Mouse (Mus musculus): ENCODE data around the gene Ltbp3. TPM values are rescaled to one million over a fixed set of nuclear protein-coding genes. Genes with fewer than 3 reads are reported as not detected.

The Ltbp3 gene
- total RNA-seq, 4 experiments from 2014 or later: 32.6 to 42.8 (median 39.2) TPM

DNA sequence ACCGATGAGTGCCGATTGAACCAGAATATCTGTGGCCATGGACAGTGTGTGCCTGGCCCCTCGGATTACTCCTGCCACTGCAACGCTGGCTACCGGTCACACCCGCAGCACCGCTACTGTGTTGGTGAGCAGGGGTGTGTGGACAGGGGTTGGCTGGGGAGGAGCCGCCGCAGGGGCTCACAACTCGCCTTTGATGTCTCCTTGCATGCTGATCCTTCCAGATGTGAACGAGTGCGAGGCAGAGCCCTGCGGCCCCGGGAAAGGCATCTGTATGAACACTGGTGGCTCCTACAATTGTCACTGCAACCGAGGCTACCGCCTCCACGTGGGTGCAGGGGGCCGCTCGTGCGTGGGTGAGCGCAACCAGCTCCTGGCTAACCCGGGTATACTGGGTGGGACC is 10.2 kb downstream of the Ltbp3 start:
- no peak for DNase-seq (ENCODE audit: low spot score in 2 of 2)

DNA sequence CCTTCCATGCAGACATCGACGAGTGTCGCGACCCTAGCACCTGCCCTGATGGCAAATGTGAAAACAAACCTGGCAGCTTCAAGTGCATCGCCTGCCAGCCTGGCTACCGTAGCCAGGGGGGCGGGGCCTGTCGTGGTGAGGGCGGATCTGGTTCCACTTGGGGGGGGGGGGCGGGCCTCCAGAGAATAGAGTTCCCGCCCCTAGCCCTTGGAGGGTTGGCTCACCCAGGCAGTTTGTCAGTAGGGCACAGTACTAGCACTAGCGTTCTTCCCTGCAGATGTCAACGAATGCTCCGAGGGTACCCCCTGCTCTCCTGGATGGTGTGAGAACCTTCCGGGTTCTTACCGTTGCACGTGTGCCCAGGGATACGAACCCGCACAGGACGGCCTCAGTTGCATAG is 11.0 kb downstream of the Ltbp3 start:
- DNase-seq (ENCODE audit: low spot score in 2 of 2): no peak

DNA sequence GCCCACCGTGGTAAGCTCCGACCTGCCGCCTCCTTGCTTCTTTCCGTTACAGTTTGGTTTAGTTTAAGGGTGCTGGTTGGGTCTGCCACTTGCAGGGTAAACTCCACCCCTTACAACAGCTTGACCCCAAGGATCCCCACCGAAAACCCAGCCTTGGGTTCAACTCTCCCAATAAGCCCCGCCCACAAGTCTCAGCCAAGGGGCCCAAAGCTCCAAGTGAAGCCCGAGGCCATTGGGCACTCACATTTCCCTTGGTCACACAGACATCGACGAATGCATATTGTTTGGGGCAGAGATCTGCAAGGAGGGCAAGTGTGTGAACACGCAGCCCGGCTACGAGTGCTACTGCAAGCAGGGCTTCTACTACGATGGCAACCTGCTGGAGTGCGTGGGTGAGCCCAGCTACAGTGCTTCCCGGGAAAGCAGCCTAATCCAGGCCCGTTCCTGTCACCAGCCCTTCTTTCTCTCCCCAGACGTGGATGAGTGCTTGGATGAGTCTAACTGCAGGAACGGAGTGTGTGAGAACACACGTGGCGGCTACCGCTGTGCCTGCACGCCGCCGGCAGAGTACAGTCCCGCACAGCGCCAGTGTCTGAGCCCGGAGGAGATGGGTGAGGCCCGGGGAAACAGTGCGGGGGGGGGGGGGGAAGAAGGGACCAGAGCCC is 15.7 kb downstream of the Ltbp3 start:
- DNase-seq (ENCODE audit: low spot score in 2 of 2): no peak

DNA sequence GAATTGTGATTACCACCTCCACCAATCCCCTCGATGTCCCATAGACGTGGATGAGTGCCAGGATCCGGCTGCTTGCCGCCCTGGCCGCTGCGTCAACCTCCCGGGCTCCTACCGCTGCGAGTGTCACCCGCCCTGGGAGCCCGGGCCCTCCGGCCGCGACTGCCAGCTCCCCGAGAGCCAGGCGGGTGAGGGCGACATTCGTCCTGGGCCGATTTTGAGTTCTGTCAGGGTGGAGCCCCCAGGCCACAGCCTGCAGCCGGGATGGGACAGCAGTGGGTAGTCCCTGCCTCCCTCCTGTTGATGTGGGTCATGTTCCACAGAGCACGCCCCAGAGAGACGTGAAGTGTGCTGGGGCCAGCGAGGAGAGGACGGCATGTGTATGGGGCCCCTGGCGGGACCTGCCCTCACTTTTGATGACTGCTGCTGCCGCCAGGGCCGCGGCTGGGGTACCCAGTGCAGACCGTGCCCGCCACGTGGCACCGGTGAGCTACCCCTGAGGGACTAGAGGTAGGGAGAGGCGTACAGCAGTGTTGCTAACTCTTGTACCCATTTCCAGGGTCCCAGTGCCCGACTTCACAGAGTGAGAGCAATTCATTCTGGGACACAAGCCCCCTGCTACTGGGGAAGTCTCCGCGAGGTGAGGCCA is 16.4 kb downstream of the Ltbp3 start:
- no peak for DNase-seq (ENCODE audit: low spot score in 2 of 2)

DNA sequence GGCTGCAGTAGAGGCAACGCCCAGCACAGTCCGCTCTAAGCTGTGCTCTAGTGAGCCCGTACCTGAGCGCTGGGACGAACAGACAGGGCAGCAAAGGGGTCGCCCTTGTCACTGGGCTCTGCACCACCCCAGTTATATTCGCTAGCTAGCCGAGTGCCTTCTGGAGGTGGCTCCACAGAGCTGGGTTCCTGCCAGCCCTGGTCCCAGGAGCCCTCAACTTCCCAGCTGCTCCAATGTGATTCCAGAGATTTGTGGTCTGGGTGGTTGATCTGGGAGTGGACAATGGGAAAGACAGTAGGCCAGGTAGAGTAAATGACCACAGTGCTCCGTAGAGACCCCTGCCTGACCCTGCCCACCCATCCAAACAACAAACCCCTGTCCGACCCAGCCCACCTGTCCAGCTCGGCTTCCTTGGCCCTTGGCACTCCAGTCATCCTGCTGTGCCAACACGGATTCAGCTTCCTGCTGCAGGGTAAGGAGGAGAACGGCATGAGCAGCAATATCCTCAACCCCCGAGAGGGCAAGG is 18.2 kb downstream of the Ltbp3 start:
- no peak for DNase-seq (ENCODE audit: low spot score in 2 of 2)

DNA sequence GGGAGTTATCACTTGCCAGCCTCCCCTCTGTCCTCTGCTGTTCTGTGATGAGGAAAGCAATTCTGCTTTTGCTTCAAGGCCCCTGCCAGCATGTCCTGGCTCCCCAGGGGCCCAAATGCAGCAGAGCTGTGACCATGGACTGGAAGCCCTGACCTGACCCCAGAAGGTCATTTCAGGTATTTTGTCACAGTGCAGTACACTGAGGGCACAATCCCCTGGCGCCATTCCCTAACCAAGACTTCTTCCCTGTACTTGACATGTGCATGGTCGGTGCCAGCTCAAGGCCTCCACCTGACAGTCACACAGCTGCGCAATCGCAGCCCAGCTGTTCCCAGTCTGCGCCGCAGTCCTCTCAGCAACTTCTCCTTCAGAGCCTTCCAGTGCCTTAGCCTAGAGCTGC is 22.5 kb downstream of the Ltbp3 start:
- no peak for DNase-seq (ENCODE audit: low spot score in 2 of 2)

DNA sequence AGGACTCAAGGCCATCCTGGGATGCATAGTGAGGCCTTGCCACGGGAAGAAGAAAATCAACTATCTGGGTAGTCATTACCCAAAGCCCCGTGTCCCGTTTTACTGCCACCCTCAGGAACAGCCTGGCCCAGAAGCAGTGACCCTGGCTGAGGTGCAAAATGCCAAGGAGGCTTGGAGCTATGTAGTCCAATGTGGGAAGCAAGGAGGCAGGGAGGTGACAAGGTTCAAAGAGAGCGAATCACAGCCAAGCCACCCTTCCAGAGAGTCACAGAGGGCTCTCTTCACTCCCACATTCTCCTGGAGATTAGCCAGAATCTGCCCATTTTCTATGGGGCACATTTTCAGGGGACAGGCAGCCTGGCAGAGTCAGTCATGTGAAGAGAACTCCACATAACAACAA is 26.6 kb downstream of the Ltbp3 start:
- no peak for DNase-seq (ENCODE audit: low spot score in 2 of 2)

DNA sequence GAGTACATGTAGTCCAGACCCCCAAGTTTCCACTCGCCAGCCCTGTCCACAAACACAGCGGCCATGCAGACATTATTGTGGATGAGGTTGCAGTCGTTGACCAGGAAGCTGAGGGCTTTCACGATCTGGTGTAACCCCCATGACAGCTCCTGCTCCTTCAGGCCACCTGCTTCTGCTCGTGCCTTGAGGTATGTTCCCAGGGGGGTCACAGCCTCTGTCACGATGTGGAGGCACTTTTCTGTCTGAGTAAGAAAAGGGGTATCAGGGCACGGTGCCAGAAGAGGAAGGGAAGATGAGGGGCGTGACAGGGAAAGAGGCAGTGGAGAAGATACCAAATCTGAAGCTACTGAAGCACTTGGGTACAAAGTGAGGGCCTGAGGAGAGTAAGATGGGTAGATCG is 29.6 kb downstream of the Ltbp3 start:
- DNase-seq (ENCODE audit: low spot score in 2 of 2): no peak

DNA sequence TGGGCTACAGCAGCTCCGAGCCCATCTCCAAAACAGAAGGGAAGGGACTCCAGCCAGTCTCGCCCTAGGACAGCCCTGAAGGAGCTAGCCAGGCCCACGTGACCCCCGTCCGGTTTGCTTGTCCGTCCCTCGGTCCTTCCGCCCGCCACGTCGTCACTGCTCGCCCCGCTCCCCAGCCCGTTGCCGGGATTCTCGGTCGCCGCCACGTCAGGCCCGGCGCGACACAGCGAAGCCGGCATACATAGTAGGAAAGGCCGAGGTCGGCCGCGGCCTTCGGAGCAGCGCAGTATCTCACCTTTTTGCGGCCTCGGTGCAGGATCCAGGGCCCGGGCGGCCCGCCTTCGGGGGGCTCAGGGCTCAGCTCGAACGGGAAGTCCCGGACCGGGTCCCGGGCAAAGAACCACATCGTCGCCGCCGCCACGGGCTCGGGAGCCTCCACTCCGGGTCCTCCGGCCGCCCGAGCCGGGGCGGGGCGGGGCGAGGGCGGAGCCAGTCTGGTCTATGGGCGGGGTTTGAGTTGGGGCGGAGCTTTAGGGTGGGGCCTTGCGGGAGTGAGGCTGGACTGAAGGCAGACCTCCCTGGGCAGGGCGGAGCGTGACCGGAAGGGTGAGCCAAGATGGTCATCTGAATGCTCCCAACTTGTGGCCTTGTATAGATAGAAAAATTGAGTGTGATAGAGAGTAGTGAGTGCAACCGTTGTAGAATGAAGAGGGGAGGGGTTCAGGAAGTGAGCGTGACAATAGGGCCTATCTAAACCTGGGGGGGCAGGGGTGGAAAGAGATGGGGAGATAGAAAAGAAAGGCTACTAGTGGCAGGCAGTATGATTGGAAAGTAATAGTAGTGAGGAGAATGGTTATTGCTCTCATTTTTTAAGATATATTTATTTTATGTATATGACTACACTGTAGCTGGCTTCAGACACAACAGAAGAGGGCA is 30.5 kb downstream of the Ltbp3 start, which contains the start of gene Scyl1:
Gene Scyl1 (minus strand): TSS at position 495 of the 936 bp plus-strand sequence.
- DNase-seq (ENCODE audit: low spot score in 2 of 2): peak; percentile 93 to 96

DNA sequence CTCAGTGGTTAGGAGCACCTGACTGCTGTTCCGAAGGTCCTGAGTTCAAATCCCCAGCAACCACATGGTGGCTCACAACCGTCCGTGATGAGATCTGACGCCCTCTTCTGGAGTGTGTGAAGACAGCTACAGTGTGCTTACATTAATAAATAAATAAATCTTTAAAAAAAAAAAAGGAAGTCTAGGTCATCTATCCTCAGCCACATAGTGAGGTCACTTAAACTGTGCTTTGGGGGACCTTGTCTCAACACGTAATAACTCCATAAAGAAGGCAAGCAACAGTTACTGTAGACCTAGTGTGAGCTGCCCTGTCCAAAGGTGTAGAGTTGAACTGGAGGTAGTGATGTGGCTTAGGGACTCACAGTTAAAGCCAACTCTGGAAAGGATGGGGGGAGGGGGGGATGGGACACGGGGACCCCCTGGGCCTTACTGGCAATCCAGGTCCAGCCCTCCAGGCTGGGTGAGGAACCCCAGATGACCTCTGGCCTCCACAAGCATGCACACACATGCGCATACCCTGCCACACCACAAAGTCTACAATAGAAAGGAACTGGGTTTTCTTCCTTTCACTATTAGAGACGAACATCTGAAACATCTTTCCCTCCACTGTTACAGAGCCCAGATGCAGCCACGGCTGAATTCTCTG is 36.8 kb downstream of the Ltbp3 start:
- DNase-seq (ENCODE audit: low spot score in 2 of 2): no peak

DNA sequence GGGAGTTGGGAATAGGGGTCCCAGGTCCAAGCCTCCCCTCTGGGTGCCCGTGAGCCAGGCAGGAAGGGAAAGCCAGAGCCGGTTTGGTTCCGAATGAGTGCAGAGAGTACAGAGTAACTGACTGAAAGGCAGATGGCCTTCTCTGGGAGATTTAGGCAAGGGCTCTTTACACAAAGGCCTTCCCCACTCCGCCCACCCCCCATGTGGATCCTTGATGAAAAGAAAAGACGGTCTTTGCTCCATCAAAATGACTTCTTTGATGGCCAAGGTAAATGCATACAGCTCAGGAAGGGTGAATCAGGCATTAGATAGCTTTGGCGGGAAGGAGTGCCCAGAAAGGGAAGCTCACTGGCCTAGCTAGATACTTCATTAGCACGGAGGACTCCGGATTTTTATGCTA is 37.6 kb downstream of the Ltbp3 start:
- DNase-seq (ENCODE audit: low spot score in 2 of 2): no peak

DNA sequence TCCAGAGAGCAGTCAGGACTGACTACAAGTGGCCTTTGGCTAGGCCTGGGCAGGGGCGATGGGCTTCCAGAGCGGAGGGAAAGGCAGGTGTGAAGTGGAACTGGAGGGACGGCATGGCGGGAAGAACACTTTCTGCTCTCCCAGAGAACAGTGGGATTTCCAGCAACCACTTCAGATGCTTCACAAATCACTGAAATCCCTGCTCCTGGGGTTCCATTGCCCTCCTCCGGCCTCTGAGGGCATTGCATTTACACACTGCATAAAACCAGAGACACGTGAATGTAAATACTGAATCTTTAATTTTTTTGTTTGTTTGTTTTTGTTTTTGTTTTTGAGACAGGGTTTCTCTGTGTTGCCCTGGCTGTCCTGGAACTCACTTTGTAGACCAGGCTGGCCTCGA is 39.5 kb downstream of the Ltbp3 start:
- no peak for DNase-seq (ENCODE audit: low spot score in 2 of 2)

DNA sequence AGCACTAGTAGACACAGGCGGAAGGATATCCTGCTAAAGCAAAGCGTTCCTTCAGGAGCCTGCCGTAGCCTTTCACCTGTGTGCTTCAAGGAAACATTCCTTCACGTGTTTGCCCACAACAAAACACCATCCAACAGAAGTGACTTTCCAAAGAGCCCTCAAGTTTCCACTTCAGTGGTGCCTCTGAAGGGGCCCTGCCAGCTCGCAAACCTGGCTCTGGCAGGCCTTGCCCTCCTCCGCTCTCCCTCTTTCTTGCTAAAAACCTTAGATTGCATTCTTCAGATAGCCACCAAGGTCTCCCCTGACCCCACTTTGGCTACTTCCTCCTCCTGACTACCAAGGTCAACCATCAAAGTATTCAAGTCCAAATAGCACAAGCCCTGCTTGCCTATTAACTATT is 40.8 kb downstream of the Ltbp3 start:
- DNase-seq (ENCODE audit: low spot score in 2 of 2): no peak

DNA sequence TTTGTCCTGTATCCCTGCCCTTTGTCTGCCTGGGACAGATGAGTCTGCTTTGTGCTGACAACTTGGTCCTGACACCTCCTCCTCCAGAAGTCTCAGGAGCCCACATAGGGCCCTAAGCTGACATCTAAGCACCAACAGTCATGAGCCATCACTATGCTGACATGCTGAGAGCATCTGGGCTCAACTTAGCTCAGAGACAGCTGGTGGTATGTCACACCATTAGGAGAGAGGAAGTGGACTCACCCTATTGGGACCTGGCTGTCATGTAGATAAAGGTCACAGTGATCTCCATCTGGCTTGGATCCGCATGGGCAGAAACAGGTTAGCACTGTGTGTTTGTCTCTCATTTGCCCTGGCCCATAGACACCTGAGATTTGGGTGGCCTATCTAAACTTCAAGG is 41.4 kb downstream of the Ltbp3 start:
- no peak for DNase-seq (ENCODE audit: low spot score in 2 of 2)

DNA sequence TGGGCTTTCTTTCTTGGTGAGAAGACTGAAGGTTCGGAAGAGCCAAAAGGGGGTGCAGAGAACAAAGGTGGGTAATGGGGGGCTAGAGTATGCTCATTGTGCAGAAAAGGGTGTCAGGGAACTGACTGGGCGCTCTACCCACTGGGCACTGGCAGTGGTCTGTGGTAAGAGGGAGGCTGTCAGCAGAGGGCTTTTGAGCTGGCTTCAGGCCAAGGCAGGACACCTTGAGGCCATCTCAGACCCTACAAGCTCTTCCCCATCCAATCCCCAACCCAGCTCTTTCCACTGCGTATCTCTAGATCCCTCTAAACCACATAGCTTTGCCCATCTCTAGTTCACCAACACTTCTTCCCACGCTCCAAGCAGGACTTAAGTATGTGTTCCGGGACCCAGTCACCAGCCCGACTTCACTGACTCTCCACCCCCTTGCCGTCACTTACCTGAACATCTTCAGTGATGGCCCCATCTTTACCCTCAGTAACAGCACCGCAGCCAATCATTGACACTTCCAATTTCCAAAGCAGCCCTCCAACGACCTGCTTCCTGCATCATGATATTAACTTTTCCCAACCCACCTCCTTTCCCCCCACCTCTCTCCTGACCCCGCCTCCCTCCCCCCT is 44.4 kb downstream of the Ltbp3 start:
- no peak for DNase-seq (ENCODE audit: low spot score in 2 of 2)

DNA sequence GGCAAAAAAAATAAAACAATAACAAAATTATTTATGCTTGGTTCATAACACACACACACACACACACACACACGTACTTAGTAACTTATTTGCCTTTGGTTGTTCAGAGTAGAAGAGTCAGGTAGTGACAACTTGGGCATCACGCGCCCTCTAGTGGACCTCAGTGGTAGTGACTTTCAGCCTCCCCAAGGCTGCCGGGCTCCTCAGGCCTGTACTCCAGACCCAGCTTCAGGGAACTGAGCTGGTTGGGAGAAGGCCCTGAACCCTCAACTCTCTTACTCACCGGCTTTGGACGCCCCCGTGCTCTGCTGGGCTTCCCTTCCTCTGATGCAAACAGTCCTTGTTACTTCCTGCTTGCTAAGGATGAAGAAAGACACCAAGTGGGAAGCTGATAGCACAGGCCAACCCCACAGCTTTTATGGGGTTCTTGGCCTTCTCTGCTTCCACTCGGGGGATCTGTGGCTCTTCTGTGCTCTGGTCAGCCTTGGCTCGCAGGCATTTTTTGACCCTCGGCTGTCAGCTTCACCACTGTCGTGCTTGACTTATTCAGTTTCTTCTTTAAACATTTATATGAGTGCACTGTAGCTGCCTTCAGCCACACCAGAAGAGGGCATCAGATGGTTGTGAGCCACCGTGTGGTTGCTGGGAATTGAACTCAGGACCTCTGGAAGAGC is 45.9 kb downstream of the Ltbp3 start:
- DNase-seq (ENCODE audit: low spot score in 2 of 2): peak; percentile 86

DNA sequence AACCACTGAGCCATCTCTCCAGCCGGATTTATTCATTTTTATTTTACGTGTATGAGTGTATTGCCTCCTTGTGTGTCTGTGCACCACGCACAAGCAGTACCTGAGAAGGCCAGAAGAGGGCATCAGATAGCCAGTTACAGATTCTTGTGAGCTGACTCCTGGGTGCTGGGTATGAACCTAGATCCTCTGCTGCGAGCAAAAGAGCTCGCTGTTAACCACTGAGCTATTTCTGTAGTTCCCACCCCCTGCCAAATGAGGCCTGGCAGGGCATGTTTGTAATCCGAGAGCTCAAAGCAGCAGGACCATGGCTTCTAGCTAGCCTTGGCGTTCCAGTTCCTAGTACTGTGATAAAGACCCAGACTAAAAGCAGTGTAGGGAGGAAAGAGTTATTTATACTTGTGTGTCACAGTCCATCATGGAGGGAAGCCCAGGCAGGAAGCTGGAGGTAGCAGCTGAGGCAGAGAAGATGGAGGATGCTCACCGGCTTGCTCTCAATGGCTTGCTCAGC is 46.5 kb downstream of the Ltbp3 start:
- peak; percentile 91 to 93 for DNase-seq (ENCODE audit: low spot score in 2 of 2)

DNA sequence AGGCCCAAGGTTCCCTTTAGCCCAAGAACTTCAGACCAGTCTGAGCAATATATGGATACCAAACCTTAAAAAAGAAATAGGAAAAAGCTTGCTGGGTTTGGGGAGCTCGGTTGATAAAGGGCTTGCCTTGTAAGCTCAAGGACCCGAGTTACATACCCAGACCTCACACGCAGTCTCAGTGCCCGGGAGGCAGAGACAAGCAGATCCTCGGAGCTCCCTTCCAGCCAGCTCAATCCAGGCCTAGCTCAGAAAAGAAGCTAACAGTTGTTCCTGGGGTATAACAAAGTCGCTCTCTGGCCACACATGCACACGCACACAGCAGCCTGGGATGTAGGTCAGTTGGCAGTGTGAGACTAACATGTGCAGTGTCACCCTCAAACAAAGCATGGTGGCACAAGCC is 47.2 kb downstream of the Ltbp3 start:
- DNase-seq (ENCODE audit: low spot score in 2 of 2): no peak

DNA sequence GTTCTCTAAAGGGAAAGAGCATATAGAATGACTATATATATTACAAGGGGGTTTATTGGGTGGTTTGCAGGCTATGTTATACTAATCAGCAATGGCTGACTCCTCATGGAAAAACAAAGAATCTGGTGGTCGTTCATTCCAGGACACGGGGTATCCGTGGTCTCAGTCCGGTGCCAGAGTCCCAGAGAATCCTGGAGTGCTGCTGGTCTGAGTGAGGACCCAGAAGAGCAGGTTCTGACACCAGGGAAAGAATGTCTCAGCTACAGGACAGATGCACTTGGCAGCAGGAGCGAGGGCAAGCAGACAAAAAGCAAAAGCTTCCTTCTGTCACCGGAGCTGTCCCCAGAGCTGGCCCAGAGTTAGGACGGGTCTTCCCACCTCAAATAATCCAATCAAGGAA is 47.9 kb downstream of the Ltbp3 start:
- DNase-seq (ENCODE audit: low spot score in 2 of 2): no peak

DNA sequence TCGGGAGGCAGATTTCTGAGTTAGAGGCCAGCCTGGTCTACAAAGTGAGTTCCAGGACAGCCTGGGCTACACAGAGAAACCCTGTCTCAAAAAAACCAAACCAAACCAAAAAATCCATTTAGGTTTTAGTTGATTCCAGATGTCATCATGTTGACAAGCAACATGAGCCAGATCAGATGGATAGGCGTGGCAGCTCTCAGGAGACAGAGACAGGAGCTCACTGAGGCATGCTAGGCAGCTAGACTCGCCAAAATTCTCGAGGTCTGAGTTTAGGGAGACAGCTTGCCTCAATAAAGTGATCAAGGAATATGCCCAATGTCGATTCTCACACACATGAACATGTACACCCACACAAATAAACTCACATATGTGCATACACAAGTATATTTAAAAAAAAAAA is 48.4 kb downstream of the Ltbp3 start:
- no peak for DNase-seq (ENCODE audit: low spot score in 2 of 2)

Data from gastrocnemius, adult 8-10 months (tissue).